8 mouse cellular contexts compared by ENCODE assay signal in the genomic region with DNA sequence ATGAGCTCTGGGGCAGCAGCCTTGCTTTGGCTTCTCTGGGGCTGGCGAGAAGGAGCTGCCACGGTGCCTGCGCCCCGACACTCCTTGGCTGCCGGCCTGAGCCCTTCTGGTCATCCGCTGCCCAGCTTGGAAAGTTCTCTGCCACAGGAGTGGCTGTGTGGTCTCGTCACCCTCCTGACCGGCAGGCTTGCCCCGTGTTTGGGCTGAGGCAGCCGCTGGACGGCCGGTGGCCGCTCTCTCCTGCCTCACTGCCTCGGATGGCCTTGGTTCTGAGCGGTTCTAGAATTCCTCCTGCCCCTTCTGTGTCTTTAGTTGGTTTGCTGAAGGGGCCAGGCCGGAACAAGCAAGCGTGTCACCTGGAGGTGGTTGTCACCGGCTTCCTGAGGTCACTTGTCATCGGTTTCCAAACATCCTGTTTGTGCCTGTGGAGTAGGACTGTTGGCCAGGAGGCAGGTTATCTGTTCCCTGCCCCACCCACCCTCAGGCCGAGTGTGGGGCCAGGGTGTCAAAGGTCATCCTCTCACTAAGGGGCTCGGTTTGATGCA. TPM values are rescaled to one million over a fixed set of nuclear protein-coding genes. Genes with fewer than 3 reads are reported as not detected.
DNase-seq lines count a peak whose midpoint lies in the region; ATAC-seq lines count a peak whose summit lies in the region.
"Had no signal": no experiment of that assay in that cellular context is flagged by ENCODE, and none has a peak within 500 bp of the region (broad histone marks: within the 10 kb centered on the region; RNA-seq: fewer than 3 reads in every experiment).

No protein-coding gene starts in this region.

- no peak overlapping the region for H3K4me2 ChIP-seq in kidney, embryonic 14.5 days (replicated peaks; ENCODE audit: low read depth, low read length)

- 60% methylated on average over 20 of the region's 21 CpGs for WGBS in kidney, embryonic 14.5 days

- H3K27ac ChIP-seq in kidney, embryonic 14.5 days (ENCODE audit: low read depth, low read length) = peak overlapping the region; percentile 63; the same call in 1 of the 2 replicates

- H3K36me3 ChIP-seq in kidney, embryonic 14.5 days (ENCODE audit: control insufficient read depth, insufficient read depth, low read length) = no peaks in the 10 kb centered on the region
- peaks cover 30% of the 10 kb centered on the region for H3K36me3 ChIP-seq in megakaryocyte, embryonic 14.5 days (replicated peaks; ENCODE audit: low read length)

- peaks cover 58% of the 10 kb centered on the region for H3K4me1 ChIP-seq in kidney, embryonic 14.5 days (ENCODE audit: control insufficient read depth, insufficient read depth, low read length)
- H3K4me1 ChIP-seq in megakaryocyte, embryonic 14.5 days = peaks cover 85% of the 10 kb centered on the region

- H3K4me3 ChIP-seq in kidney, embryonic 14.5 days (ENCODE audit: low read length) = no peak overlapping the region
- peak overlapping the region; percentile 80 for H3K4me3 ChIP-seq in megakaryocyte, embryonic 14.5 days (replicated peaks)

- peak; percentile 59 to 75 for DNase-seq in lung, adult 18-20 months
- DNase-seq in lung, postnatal 25 days (ENCODE audit: low spot score) = no peak
- DNase-seq in heart, adult 8-10 months (ENCODE audit: low spot score) = peak; percentile 69
- DNase-seq in thymus, postnatal 25 days = no peak
- no peak for DNase-seq in testis, postnatal 10 days (ENCODE audit: low spot score)

- H3K27me3 ChIP-seq in kidney, embryonic 14.5 days (ENCODE audit: control insufficient read depth, insufficient read depth, low read length) = no peaks in the 10 kb centered on the region
- H3K27me3 ChIP-seq in megakaryocyte, embryonic 14.5 days (replicated peaks) = no peaks in the 10 kb centered on the region

- peak overlapping the region; percentile 7; the same call in 1 of the 2 replicates for H3K9ac ChIP-seq in kidney, embryonic 14.5 days (ENCODE audit: low read depth, low read length)

- no peaks in the 10 kb centered on the region for H3K9me3 ChIP-seq in kidney, embryonic 14.5 days (ENCODE audit: control insufficient read depth, low read length)
- H3K9me3 ChIP-seq in megakaryocyte, embryonic 14.5 days = no peaks in the 10 kb centered on the region

- no peak for ATAC-seq in kidney, embryonic 14.5 days (ENCODE audit: low FRiP score, low TSS enrichment)

RNA-seq across cellular contexts. Expression of gene Pxn, which starts 13.9 kb away (rescaled TPM):
- 10 to 100 TPM; 31.2 to 43.4 (median 34.1) TPM for total RNA-seq in heart, adult 8-10 months (2022)
- 21.9 and 22.4 TPM in 2 replicates for polyA plus RNA-seq in kidney, embryonic 14.5 days (2014; fragmentation: Nextera tagmentation; extraction: Ambion mirVana)
- polyA plus RNA-seq in megakaryocyte, embryonic 14.5 days (2012; ENCODE audit: insufficient read depth, low replicate concordance) = 63.1 and 67.7 TPM in 2 replicates

RNA-seq across cellular contexts. Expression of gene Sirt4, which starts 35.9 kb away (rescaled TPM):
- total RNA-seq in heart, adult 8-10 months (2022) = 10 to 100 TPM; 17.9 to 21.4 (median 19.6) TPM
- 16.4 and 20.9 TPM in 2 replicates for polyA plus RNA-seq in kidney, embryonic 14.5 days (2014; fragmentation: Nextera tagmentation; extraction: Ambion mirVana)
- polyA plus RNA-seq in megakaryocyte, embryonic 14.5 days (2012; ENCODE audit: insufficient read depth, low replicate concordance) = 3.1 TPM in 1 of 2 replicates, not detected in the other

RNA-seq across cellular contexts. Expression of gene Rplp0, which starts 38.9 kb away (rescaled TPM):
- 100 to 1,000 TPM; 591 to 710 (median 629) TPM for total RNA-seq in heart, adult 8-10 months (2022)
- polyA plus RNA-seq in kidney, embryonic 14.5 days (2014; fragmentation: Nextera tagmentation; extraction: Ambion mirVana) = 1,879 and 2,111 TPM in 2 replicates
- 975 and 2,538 TPM in 2 replicates for polyA plus RNA-seq in megakaryocyte, embryonic 14.5 days (2012; ENCODE audit: insufficient read depth, low replicate concordance)

RNA-seq across cellular contexts. Expression of gene Gcn1l1, which starts 44.7 kb away (rescaled TPM):
- total RNA-seq in heart, adult 8-10 months (2022) = 10 to 100 TPM; 35.7 to 41.6 (median 39.3) TPM
- polyA plus RNA-seq in kidney, embryonic 14.5 days (2014; fragmentation: Nextera tagmentation; extraction: Ambion mirVana) = 44.3 and 56.0 TPM in 2 replicates
- 25.1 and 30.4 TPM in 2 replicates for polyA plus RNA-seq in megakaryocyte, embryonic 14.5 days (2012; ENCODE audit: insufficient read depth, low replicate concordance)

RNA-seq across cellular contexts. Expression of gene Pla2g1b, which starts 54.3 kb away (rescaled TPM):
- not detected for total RNA-seq in heart, adult 8-10 months (2022)
- polyA plus RNA-seq in kidney, embryonic 14.5 days (2014; fragmentation: Nextera tagmentation; extraction: Ambion mirVana) = 0.46 and 0.57 TPM in 2 replicates
- polyA plus RNA-seq in megakaryocyte, embryonic 14.5 days (2012; ENCODE audit: insufficient read depth, low replicate concordance) = not detected in 2 replicates
- polyA plus RNA-seq: brain, embryonic 14.5 days had no signal

Comparison
In these comparisons a context has a peak if more than half of its experiments do, and no peak if none do; other contexts are left out.
1. DNase-seq: peak in lung, adult 18-20 months (2 of 2) and heart, adult 8-10 months (single experiment); none in lung, postnatal 25 days (single experiment), thymus, postnatal 25 days (single experiment) and testis, postnatal 10 days (single experiment).